Mouse (Mus musculus): ENCODE measurements at regions not wholly inside any gene's neighbourhood (a gene's known extent, or its start where the extent isn't known, plus 50 kb on each side); places are given as distances from the start of the nearest gene placed in this dataset.

DNA sequence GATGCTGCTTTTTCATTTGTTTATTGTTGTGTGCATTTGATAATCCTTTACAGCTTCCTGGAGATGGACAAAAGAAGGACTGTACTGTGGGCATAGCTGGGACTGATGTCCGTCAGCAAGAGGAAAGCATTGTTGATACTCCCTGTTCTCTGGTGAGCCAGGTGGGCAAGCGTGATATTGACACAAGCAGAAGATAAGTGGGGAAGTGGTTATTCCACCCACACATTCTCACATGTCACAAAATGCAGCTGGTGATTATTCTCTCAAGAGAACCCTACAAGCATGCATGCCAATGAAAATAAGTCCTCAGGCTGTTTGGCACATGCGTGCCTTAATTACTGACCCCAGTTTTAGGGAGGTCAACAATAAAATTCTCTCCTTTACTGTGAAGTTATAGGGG is 483.0 kb upstream of the Mef2c start:
- no peak overlapping the region for H3K4me3 ChIP-seq (replicated peaks in 1 of 3; ENCODE audit: low read depth in 2 of 3, low read length in 2 of 3, poor library complexity in 1 of 3)
- dilution Hi-C loops (cut with MboI; ENCODE audit: extremely low pct_ligation_motif_present, extremely low pct_unique_long_range_greater_than_20kb, low sequenced_read_pairs) = no loop called here
- no peak overlapping the region for H3K27ac ChIP-seq (ENCODE audit: insufficient read depth, low read depth)
- H3K27me3 ChIP-seq (replicated peaks) = no peaks in the 10 kb centered on the region
- no peaks in the 10 kb centered on the region for H3K36me3 ChIP-seq (replicated peaks in 1 of 2; ENCODE audit: control insufficient read depth in 1 of 2, insufficient read depth in 1 of 2, low read length in 1 of 2)
- no peak overlapping the region for H3K4me2 ChIP-seq (ENCODE audit: insufficient read depth, low read depth, poor library complexity, severe bottlenecking)
- TF ChIP-seq BHLHE40 (IDR thresholded peaks at IDR 0.05; ENCODE audit: low read depth, low read length) (peak; percentile 37; the same call in 1 of the 2 replicates), TBP (conservative IDR thresholded peaks at IDR 0.05; ENCODE audit: low read depth, low read length) (no peak)
- H3K79me2 ChIP-seq (replicated peaks; ENCODE audit: control insufficient read depth, extremely low read depth, insufficient read depth, poor library complexity, severe bottlenecking) = no peaks in the 10 kb centered on the region
- no peaks in the 10 kb centered on the region for H3K9me3 ChIP-seq (replicated peaks; ENCODE audit: low read length)
- peak; percentile 7 for DNase-seq (ENCODE audit: extremely low read depth)
- in situ Hi-C loops (cut with MboI; ENCODE audit: low pct_ligation_motif_present, low pct_unique_long_range_greater_than_20kb, low sequenced_read_pairs) = no loop called here
- no peaks in the 10 kb centered on the region for H3K4me1 ChIP-seq (ENCODE audit: control insufficient read depth in 1 of 2, insufficient read depth in 2 of 2)
- no peak overlapping the region for H3K9ac ChIP-seq (ENCODE audit: insufficient read depth, low read depth)

GRCm38 (mm10) chr13:83023972-83024371 is 479.9 kb upstream of the Mef2c start:
- DNase-seq (ENCODE audit: extremely low read depth) = no peak
- H3K4me1 ChIP-seq (ENCODE audit: control insufficient read depth in 1 of 2, insufficient read depth in 2 of 2) = no peaks in the 10 kb centered on the region
- H3K4me2 ChIP-seq (ENCODE audit: insufficient read depth, low read depth, poor library complexity, severe bottlenecking) = no peak overlapping the region
- H3K4me3 ChIP-seq (replicated peaks in 1 of 3; ENCODE audit: low read depth in 2 of 3, low read length in 2 of 3, poor library complexity in 1 of 3) = no peak overlapping the region
- no peaks in the 10 kb centered on the region for H3K36me3 ChIP-seq (replicated peaks in 1 of 2; ENCODE audit: control insufficient read depth in 1 of 2, insufficient read depth in 1 of 2, low read length in 1 of 2)
- H3K9me3 ChIP-seq (replicated peaks; ENCODE audit: low read length) = no peaks in the 10 kb centered on the region
- in situ Hi-C loops (cut with MboI; ENCODE audit: low pct_ligation_motif_present, low pct_unique_long_range_greater_than_20kb, low sequenced_read_pairs) = no loop called here
- no peaks in the 10 kb centered on the region for H3K27me3 ChIP-seq (replicated peaks)
- no peak overlapping the region for H3K9ac ChIP-seq (ENCODE audit: insufficient read depth, low read depth)
- no peaks in the 10 kb centered on the region for H3K79me2 ChIP-seq (replicated peaks; ENCODE audit: control insufficient read depth, extremely low read depth, insufficient read depth, poor library complexity, severe bottlenecking)
- no peak overlapping the region for H3K27ac ChIP-seq (ENCODE audit: insufficient read depth, low read depth)
- no peak for TF ChIP-seq NELFE (IDR thresholded peaks at IDR 0.05; ENCODE audit: low read depth, low read length)
- no peak for TF ChIP-seq ELF1 (IDR thresholded peaks at IDR 0.05; ENCODE audit: low read depth, low read length)
- no peak for TF ChIP-seq POLR2A (IDR thresholded peaks at IDR 0.05; ENCODE audit: low read depth, low read length)
- TF ChIP-seq USF1 (IDR thresholded peaks at IDR 0.05; ENCODE audit: low read depth, low read length) = no peak
- TF ChIP-seq TCF12 (IDR thresholded peaks at IDR 0.05; ENCODE audit: low read depth, low read length) = no peak
- TF ChIP-seq ZMIZ1 (IDR thresholded peaks at IDR 0.05; ENCODE audit: low read depth, low read length) = no peak
- TF ChIP-seq PAX5 (IDR thresholded peaks at IDR 0.05; ENCODE audit: low read length) = no peak
- no peak for TF ChIP-seq EP300 (IDR thresholded peaks at IDR 0.05; ENCODE audit: low read length)
- no peak for TF ChIP-seq GABPA (IDR thresholded peaks at IDR 0.05; ENCODE audit: insufficient replicate concordance, low read depth, low read length)
- no peak for TF ChIP-seq MYC (IDR thresholded peaks at IDR 0.05; ENCODE audit: low read depth, low read length)
- TF ChIP-seq CTCF (conservative IDR thresholded peaks at IDR 0.05 in 1 of 2, IDR thresholded peaks at IDR 0.05 in 1 of 2; ENCODE audit: low read depth in 2 of 2, low read length in 2 of 2) = no peak
- dilution Hi-C loops (cut with MboI; ENCODE audit: extremely low pct_ligation_motif_present, extremely low pct_unique_long_range_greater_than_20kb, low sequenced_read_pairs) = no loop called here

- DNase-seq (ENCODE audit: extremely low read depth) = no peak
Measured at GRCm38 (mm10) chr13:83035962-83036361, 467.9 kb upstream of the Mef2c start.

More at GRCm38 (mm10) chr13:83035962-83036361, 467.9 kb upstream of the Mef2c start:
- Histone ChIP-seq H3K4me1 (ENCODE audit: control insufficient read depth in 1 of 2, insufficient read depth in 2 of 2) (no peaks in the 10 kb centered on the region), H3K4me2 (ENCODE audit: insufficient read depth, low read depth, poor library complexity, severe bottlenecking) (no peak overlapping the region), H3K9me3 (replicated peaks; ENCODE audit: low read length) (no peaks in the 10 kb centered on the region), H3K27ac (ENCODE audit: insufficient read depth, low read depth) (no peak overlapping the region), H3K36me3 (replicated peaks in 1 of 2; ENCODE audit: control insufficient read depth in 1 of 2, insufficient read depth in 1 of 2, low read length in 1 of 2) (no peaks in the 10 kb centered on the region), H3K4me3 (replicated peaks in 1 of 3; ENCODE audit: low read depth in 2 of 3, low read length in 2 of 3, poor library complexity in 1 of 3) (no peak overlapping the region), H3K9ac (ENCODE audit: insufficient read depth, low read depth) (no peak overlapping the region), H3K79me2 (replicated peaks; ENCODE audit: control insufficient read depth, extremely low read depth, insufficient read depth, poor library complexity, severe bottlenecking) (no peaks in the 10 kb centered on the region), H3K27me3 (replicated peaks) (no peaks in the 10 kb centered on the region)
- TF ChIP-seq IRF4 (IDR thresholded peaks at IDR 0.05; ENCODE audit: low read depth, low read length) (no peak), CHD1 (IDR thresholded peaks at IDR 0.05; ENCODE audit: low read depth, low read length) (no peak), POLR2AphosphoS2 (IDR thresholded peaks at IDR 0.05; ENCODE audit: low read depth, low read length) (no peak)
- in situ Hi-C loops (cut with MboI; ENCODE audit: low pct_ligation_motif_present, low pct_unique_long_range_greater_than_20kb, low sequenced_read_pairs) (no loop called here), dilution Hi-C loops (cut with MboI; ENCODE audit: extremely low pct_ligation_motif_present, extremely low pct_unique_long_range_greater_than_20kb, low sequenced_read_pairs) (no loop called here)
